Mouse (Mus musculus) brain, embryonic 14.5 days (tissue): ENCODE measurements at regions not wholly inside any gene's neighbourhood (a gene's known extent, or its start where the extent isn't known, plus 50 kb on each side); places are given as distances from the start of the nearest gene placed in this dataset.

Experiments
- CTCF ChIP-seq: fragments of 200-500 bp; IDR thresholded peaks from 2 replicates; pipeline ENCODE4 v1.5.1; 2012; ENCODE audit warnings: inconsistent platforms, mild to moderate bottlenecking, moderate library complexity, borderline replicate concordance; ENCODE audit not compliant: insufficient read depth, insufficient read length; ENCODE audit errors: extremely low read depth
- POLR2A ChIP-seq: fragments of 200-500 bp; IDR thresholded peaks from 2 replicates; pipeline ENCODE4 v1.6.1; 2012; ENCODE audit warnings: mild to moderate bottlenecking, inconsistent platforms, borderline replicate concordance; ENCODE audit not compliant: poor library complexity, insufficient read depth, insufficient read length, severe bottlenecking; ENCODE audit errors: extremely low read depth

- TF ChIP-seq POLR2A (no peak), CTCF (no peak)
Measured at GRCm38 (mm10) chr7:36874004-36874403, 176.1 kb downstream of the Tshz3 start.
